Mouse (Mus musculus) G1E-ER4 (cell line): ENCODE data around the gene Tmem231. TPM values are rescaled to one million over a fixed set of nuclear protein-coding genes. Genes with fewer than 3 reads are reported as not detected.

Experiments
- GATA1 ChIP-seq: IDR thresholded peaks from one replicate; pipeline ENCODE4 v1.8.0; 2012; ENCODE audit warnings: low read length, inconsistent platforms
- polyA plus RNA-seq: library from polyadenylated mRNA; stranded (reverse); fragments of >175 nt; gene quantifications from 2 replicates; pipeline ENCODE4 v1.2.3, GENCODE M21; 2012

Gene Tmem231
- polyA plus RNA-seq: 3.0 and 3.4 TPM in 2 replicates

DNA sequence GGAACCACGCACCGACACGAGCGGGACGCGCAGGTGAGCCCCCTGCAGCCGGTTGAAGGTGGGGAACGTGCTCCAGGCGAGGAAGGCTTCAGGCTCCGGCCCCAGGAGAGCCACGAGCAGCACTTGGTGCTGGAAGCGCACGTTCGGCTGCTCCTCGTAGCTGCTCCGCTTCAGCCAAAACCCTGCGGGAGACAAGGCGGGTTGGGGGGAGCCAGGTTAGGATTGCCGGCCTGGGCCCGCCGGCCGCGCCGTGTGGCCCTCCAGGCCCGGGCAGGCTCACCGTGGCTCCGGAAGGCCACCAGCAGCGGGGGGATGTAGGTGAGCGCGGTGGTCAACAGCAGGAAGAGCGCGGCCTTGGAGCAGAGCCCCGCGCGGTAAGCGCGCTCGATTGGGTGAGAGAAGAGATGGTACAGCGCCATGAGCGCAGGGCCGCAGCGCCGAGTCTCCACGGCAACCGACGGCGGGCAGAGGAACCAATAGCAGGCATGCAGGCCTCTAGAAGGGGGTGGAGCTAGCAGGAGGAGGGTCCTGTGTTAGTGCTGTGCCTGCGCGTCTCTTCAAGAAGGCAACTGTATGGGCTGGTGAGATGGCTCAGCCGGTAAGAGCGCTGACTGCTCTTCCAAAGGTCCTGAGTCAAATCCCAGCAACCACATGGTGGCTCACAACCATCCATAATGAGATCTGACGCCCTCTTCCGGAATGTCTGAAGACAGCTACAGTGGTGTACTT is at the start of gene Tmem231:
Tmem231 (minus strand) TSS at position 534 of the 729 bp plus-strand sequence.
- TF ChIP-seq GATA1: no peak

DNA sequence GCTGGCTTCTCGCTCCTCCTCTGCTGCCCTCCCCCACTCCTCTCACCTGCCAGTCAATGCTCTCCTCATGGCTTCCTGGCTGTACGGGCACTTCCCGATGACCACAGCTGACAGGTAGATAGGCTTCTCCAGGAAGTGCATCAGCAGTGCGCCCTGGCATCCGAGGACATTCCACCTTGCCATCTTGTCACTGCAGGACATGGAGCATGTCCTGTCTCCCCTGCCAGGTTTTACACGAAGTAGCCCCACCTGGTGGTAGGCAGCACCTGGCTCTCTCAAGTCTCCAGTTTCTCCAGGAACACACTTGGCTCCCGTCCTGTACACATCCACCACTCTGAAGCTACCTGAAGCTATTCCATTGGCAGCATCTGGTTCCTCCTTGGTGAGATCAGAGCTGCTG is 48.4 kb upstream of the Tmem231 start:
- TF ChIP-seq GATA1: no peak

DNA sequence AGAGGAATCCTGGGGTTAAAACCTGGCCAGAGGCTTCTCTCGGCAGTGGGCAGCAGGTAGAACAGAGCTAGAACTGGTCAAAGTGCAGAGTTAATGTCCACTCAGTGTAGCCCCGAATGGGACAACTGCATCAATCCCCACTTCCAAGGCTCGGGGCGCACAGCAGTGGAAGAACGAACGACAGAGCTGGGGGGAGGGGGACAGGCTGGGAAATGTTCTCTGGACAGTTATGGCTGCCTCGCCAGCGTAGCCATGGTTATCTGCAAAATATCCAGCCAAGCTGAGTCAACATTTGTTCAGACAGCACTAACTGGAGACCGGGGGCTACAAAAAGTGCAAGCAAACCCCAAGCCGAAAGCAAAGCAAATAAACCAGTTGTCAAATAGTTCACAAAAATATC is 44.5 kb upstream of the Tmem231 start:
- TF ChIP-seq GATA1: no peak

DNA sequence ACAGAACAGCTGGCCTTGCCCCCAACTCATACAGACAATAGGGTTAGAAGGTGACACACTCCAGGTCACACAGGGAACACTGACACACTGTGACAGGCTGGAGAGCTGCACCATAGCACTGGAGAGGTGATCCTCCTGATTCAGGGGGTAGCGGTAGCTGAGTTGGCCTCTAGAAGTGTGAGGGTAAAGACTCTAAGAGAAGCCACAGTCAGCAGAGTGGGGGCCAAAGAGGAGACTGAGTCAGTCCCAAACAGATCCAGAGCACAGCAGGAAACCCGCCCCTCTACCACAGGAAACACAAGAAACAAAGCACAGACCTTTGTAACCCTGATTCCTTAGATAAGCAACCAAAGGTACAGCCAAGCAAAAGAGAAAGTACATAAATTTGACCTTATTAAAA is 42.6 kb upstream of the Tmem231 start:
- no peak for TF ChIP-seq GATA1

DNA sequence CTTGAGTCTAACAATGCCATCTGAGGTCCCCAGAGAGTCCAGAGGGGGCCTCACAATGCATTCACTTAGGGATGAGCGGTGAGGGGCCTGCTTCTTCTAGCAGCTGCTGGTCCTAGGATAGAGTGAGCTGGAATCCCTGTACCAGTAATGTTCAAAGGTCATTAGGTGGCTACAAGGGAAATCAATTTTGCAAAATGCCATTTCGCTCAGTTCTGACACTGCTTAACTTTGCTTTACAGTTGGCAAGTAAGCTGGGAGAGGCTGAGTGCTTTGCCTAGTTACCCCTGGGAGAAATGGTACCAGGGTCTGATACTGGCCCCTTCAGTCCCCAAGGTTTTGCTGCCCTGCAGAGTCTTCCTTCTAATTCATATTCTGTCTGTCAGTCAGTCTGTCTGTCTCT is 42.0 kb upstream of the Tmem231 start:
- no peak for TF ChIP-seq GATA1

DNA sequence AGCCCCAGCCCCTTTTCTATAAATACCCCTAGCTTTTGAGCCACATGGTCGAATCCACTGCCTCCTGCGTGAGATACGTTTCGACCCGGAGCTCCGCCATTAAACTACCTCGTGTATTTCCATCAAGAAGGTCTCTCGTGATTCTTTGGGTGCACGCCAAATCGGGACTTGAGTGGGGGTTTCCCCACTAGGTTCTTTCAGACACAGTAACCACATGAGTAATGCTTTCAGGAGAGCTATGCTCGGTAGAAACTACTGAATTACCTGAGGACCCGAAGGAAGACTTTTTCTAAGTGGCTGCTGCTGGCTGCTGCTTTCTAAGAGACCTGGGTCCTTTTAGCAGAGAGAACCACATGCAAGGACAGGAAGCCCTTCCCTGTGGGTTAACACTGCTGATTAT is 40.5 kb upstream of the Tmem231 start:
- no peak for TF ChIP-seq GATA1

DNA sequence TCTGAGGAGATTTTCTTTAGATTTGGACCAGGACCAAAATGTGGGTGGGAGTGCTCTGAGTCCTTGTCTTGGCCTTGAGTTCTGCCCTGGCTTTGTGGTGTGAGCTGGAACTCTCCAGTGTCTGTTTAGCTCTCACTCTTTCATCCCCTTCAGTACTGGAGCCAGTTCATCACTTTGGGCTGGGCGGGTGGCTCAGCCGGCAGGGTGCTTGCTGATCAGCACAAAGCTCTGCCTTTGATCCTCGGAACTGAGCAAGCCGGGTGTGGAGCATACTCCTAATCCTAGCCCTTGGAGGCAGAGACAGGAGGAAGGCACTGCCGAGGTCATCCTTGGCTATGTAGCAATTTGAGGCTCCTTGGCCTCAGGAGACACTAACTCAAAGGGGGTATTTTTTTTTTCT is 35.3 kb upstream of the Tmem231 start:
- no peak for TF ChIP-seq GATA1

DNA sequence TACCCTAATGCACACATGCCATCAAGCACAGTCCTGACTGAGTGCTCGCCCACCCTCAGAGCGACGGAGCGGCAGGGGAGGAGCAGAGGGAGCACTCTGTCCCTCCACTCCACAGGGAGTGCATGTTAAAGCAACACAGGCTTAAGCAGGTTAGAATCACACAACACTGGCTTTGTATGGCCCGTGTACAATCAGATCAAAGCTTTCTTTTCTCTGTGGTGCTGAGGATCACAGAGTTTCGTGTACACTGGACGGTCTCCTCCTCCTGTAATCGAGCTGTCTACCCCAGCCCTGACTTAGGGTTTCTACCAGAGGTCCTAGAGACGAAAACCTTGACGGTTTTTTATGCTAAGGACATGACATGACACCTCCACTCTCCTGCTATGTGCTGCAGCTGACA is 34.9 kb upstream of the Tmem231 start:
- TF ChIP-seq GATA1: no peak

DNA sequence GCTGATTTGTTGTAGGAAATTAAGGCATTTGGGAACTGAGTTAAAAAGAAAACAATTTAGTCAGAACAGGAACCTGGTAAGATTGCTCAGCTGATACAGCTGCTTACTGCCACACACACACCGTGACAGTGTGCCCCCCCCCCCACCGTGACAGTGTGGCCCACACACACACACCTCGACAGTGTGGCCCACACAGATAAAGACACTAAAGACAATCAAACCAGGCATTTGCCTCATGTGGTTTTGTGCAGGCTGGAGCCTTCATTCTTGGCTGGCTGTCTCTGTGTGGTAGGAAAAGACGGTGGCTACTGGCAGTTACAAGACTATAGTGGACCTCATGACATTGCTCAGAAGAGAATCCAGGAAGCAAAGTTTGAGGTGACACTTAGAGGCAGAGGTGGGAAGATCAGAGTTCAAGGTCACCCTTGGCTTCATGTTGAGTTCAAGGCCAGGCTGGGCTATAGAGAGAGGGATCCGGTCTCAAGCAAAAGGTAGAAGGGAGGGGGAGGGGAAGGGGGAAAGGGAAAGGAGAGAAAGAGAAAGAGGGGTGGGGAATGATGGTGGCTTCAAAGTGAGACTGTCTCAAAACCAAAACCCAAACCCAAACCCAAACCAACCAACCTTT is 33.7 kb upstream of the Tmem231 start:
- TF ChIP-seq GATA1: peak; percentile 49

DNA sequence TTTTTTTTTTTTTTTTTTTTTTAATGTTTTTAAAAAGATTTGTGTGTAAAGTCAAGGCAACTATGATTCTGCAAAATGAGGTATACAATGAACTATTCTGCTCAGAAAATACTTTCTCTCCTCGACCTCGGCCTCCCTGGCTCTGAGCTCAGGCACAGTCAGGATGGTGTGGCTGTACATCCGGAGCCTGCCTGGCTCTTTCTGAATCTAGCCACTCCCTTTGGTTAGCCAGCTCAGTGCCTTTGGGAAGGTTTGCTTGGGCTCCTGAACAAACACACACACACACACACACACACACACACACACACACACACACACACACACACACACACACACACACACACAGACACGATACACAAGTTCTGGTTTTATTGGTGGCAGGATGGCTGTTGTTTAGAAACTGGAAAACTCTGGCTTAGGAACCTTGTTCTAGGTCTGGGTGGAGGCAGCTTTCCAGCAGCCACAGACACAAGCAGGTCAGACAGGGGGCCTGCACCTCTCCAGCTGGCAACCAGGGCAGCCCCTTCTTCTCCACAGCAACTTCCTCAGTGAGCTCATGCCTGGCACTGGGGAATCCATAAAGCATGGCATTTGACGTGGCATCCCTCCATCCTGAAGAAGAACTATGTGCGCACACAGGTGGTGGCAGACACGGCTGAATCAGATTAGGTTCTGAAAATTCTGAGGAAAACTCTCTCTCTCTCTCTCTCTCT is 31.3 kb upstream of the Tmem231 start:
- no peak for TF ChIP-seq GATA1

DNA sequence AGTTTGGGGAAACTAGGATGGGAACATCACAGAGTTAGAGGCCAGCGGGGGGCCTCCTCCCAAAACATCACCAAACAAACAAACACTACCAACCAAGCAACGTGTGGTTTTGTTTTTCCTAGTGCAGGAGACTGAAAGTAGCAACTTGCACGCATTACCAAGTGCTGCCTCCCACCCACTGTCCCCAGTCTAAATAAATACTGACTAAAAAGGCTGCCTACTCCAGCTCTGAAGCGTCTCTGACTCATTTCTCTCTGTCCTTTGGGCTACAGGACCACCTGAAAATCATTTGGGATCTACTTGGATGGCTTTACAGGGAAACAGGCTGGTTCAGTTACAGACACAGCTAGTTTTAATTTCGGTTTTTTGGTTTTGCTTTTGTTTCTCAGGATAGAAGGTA is 30.7 kb upstream of the Tmem231 start:
- TF ChIP-seq GATA1: no peak

DNA sequence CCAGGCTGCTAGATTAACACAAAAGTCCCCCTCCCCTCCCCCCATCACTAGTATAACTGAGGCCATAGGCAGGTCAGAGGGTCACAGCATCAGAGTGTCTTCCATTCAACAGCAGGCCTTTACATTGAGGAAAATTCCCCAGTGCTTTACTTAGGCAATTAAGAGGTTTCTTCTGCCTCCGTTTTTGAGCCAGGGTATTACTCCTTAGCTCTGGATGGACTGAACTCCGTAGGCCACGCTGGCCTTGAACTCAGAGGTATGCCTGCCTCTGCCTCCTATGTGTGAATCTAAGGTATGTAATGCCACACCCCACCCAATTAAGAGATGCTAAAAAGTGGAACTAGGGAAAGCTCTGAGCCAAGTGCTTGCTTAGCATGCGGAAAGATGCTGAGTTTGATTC is 29.9 kb upstream of the Tmem231 start:
- TF ChIP-seq GATA1: no peak

DNA sequence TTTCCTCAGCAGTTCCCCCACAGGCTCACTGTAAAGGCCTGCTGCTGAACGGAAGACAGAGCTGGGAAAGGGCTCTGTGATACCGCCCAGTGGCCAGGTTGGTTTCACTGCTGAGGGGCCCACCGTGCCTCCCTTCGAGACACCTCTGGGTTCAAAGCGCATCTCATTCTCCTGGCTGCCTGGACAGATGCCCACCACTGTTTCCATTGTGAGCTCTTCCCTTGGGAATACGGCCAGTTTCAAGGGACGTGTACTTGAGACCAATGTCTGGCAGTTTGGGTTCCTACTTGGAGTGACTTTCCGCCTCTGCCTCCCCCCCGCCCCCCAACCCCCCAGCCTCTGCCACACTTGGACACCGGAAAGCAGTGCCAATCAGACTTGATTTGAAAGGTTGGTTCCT is 29.4 kb upstream of the Tmem231 start:
- no peak for TF ChIP-seq GATA1

DNA sequence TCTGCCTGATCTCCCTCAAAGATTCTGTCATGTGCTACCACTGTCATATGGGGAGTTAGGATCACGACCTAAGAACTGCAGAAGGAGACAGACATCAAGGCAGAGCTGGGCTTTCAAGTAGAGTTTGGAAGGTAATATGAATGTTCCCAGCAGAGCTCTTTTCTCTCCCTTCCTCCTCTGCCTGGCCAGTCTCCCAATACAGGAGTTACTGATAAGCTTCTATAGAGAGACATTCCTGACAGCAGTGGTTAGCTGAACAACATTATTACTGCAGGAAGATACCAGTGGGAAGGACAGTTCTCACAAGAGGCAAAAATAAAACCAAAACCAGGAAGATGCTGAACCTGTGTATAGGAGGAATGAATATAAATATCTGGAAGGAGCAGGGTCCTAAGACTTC is 28.9 kb upstream of the Tmem231 start:
- TF ChIP-seq GATA1: no peak

DNA sequence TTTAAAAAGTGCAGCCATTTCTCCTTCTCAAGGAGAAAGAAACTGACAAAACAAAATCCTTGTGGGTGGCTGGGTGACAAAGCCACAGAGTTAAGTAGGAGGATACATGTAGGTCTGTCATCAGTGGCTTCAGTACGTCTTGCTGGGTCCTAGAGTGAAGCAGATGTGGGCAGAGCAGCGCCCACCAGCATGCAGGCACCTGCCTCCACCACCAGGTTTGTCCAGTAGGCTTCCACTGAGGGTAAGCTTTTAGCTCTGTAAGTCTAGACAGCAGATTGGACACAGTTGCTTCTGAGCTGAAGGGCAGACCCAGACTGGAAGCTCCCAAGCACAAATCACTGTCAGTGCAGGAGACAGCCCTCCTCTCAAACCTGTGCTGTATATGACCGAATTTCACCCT is 27.6 kb upstream of the Tmem231 start:
- TF ChIP-seq GATA1: no peak

DNA sequence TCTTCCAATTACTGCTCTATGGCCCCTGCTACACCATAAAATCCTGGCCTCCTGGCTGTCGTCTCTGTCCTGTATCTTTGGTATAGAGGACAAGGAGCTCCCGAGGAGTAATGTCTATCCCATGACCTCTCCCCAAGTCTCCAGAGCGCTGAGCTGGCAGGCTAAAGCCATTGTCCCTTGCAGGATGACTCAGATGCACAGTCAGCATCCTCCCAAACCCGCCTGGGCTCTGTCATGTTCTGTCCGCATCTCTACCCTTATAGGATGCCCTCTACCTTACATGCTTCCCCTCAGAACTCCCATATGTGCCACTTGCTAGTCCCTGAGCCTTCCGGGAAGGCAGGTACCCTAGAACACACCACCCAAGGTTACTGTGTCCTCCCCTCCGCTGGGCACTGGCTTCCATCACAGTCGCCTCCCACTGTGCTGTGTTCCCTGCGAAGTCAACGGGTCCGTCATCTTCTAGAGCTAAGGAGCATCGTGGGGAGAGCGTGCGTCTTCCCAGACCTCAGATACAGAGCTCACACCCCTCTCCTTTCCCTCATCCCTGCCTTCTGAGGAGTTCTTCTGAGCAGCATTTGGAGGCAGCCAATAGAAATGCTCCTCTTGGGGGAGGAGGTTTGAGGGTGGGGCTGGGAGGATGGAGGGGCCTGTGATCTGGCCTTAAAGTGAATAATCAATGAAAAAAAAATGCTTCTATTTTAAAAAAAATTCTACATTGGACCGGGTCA is 27.1 kb upstream of the Tmem231 start:
- TF ChIP-seq GATA1: no peak
